Mouse (Mus musculus) liver, embryonic 14.5 days (tissue): ENCODE results near the gene Speg.

Experiments
- CTCF ChIP-seq: IDR thresholded peaks from 2 replicates; pipeline ENCODE4 v1.5.1; 2016; ENCODE audit warnings: antibody characterized with exemption, low read depth, control low read depth
- EP300 ChIP-seq: IDR thresholded peaks from 2 replicates; pipeline ENCODE4 v1.6.1; 2016; ENCODE audit warnings: antibody characterized with exemption, low read depth

DNA sequence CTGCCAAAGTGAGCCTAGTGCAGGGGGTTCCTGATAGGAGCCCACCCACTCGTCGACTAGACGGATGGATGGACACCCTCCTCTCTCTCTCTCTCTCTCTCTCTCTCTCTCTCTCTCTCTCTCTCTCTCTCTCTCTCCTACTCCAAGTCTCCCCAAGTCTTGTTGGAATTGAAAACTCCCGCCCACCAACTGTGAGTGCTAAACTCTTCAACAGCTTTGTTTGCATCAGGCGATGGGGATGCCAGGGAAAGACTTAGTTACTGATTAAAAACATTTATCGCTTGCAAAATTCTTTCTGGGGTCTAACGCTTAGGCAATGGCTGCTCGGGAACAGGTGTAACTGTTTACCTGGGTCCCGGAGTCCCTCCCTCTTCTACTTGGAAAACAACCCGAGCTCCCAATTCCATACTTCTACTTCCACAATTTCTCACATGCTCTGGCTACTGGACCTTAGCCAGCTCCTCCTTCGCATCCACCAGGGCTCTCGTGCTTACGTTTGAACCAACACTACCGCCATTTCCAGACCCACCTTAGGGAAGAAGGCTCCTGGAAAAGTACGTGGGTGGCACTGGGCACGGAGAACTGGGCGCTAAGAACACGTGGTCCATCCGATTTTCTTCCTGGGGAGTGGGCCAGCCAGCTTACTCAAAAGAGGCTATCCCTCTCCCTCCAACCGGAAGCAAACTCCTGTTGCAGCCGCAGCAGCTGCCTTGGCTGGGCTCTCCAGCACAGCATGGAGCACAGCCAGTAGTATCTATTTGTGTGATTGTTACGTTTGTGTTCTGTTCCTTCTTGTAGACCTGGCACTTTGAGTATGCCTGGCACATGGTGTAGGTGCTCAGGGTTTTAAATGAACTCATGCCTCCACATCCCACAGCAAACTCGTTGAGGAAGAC lies 83.9 kb downstream of the Speg start:
- TF ChIP-seq CTCF (no peak), EP300 (no peak)
